Mouse (Mus musculus): ENCODE measurements around the gene Mrps23. TPM values are rescaled to one million over a fixed set of nuclear protein-coding genes. Genes with fewer than 3 reads are reported as not detected.

The Mrps23 gene
- polyA plus RNA-seq, 1 experiment from 2014 or later, result 52.8 TPM

DNA sequence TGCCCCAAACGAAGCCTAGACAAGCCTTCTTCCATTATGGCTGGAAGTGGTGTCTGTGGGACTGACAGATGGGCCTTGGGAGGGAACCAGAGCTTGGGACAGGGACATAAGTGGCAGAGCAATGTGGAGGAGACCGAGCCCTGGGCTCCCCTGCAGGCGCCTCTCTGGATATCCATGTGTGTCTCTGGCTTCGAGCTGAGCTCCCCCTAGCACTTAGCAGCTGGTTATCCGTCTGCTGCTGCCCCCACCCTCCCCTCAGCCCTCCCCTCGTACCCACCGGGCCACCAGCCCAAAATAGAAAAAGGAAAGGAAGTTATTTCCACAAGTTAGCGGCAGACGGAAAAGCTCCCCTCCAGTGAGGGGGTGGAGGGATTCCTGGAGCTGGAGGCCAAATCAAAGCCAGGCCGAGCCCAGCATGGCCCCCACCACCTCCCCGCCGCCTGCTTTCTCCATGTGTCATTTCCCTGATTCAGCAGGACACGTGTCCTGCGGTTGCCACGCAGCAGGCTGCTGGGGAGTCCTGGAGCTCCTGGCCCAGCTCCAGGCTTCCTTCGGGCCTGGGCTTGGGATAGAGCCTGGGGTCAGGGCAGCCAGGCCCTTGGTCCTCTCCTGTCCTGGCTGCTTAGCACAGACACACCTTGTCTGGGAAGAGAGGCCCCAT is 23.1 kb upstream of the Mrps23 start:
- ATAC-seq (ENCODE audit: insufficient read depth, low FRiP score, low read depth), result peak; percentile 74; the same call in 1 of the 2 replicates
- Histone ChIP-seq H3K27me3 (replicated peaks) (no peaks in the 10 kb centered on the region), H3K4me3 (replicated peaks) (no peak overlapping the region), H3K27ac (peak overlapping the region; percentile 93), H3K9ac (no peak overlapping the region), H3K36me3 (no peaks in the 10 kb centered on the region), H3K4me1 (peaks cover 30% of the 10 kb centered on the region), H3K4me2 (peak overlapping the region; percentile 14; the same call in 1 of the 2 replicates), H3K9me3 (no peaks in the 10 kb centered on the region)
- 19% methylated on average over 16 of the region's 16 CpGs for WGBS

DNA sequence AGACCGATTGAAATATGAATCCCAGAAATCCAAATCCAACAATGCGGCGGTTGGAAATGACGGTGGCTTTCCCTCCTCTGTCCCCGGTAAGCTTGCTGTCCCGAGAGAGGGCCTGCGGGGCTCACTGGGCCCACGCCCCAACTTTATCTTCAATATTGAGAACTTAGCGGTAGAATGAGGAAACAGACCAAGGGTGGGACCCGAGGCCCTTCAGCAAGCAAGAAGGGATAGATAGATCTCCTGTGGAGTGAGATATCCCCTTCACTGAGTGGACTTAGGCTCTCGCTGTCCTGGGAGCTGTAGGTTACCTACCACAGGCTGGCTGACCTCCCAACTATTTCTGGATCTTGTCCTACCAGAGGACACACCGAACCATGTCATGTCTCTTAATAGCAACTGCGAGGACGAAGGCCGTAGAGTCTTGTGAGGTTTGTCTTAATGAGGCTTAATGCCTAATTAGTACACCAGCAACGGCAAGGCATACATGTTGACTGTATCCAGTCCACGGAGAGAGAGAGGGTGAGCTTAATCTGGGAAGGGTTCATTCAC is 19.5 kb upstream of the Mrps23 start:
- Histone ChIP-seq H3K36me3 (no peaks in the 10 kb centered on the region), H3K4me2 (no peak overlapping the region), H3K27ac (no peak overlapping the region), H3K4me3 (replicated peaks) (no peak overlapping the region), H3K27me3 (replicated peaks) (no peaks in the 10 kb centered on the region), H3K9ac (no peak overlapping the region), H3K9me3 (no peaks in the 10 kb centered on the region), H3K4me1 (peaks cover 46% of the 10 kb centered on the region)
- WGBS, result 83% methylated on average over 17 of the region's 17 CpGs
- no peak for ATAC-seq (ENCODE audit: insufficient read depth, low FRiP score, low read depth)

DNA sequence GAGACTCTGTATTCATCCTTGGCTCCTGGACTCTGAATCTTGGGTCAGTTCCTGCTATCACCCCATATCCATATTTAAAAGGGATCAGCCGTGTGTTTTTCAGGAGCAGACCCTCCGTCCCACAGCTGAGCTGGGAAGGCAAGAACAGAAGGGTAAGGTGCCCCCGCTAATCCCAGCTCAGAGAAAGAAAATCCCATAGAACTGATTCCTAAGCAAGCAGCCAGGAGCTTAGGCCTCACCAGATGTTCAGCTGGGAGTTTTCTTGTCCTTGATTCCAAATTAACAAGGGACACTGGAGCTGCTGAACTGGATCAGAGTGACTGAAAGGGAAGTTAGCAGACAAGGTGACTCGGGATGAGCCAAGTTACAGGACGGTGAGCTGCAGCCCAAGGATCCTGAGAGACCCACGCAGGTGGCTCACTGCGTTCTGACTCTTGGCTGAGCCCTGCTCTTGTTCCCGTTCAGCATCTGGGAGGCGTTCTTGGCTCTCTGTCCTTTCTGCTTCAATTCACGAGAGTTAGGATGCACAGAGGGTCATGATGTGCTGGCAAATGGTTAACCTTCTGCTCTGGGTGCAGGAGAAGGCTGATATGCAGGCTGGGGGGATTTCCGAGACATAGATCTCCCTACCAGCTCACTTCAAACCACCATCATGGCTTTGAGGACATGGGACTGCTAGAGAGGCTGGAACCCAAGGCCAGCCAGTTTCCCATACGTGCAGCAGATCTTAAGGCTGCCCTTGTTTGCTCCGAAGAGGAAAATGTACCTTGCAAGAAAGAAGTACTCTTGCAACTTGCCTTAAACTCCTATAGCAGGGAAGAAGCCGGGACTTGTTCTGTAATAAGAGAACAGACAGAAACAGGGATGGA is 17.9 kb upstream of the Mrps23 start:
- H3K4me2 ChIP-seq, result no peak overlapping the region
- no peak overlapping the region for H3K9ac ChIP-seq
- no peaks in the 10 kb centered on the region for H3K36me3 ChIP-seq
- WGBS, result 70% methylated on average over 14 of the region's 14 CpGs
- H3K27ac ChIP-seq, result peak overlapping the region; percentile 84
- no peak for ATAC-seq (ENCODE audit: insufficient read depth, low FRiP score, low read depth)
- H3K4me1 ChIP-seq, result peaks cover 30% of the 10 kb centered on the region
- H3K27me3 ChIP-seq (replicated peaks), result no peaks in the 10 kb centered on the region
- H3K4me3 ChIP-seq (replicated peaks), result no peak overlapping the region
- no peaks in the 10 kb centered on the region for H3K9me3 ChIP-seq

DNA sequence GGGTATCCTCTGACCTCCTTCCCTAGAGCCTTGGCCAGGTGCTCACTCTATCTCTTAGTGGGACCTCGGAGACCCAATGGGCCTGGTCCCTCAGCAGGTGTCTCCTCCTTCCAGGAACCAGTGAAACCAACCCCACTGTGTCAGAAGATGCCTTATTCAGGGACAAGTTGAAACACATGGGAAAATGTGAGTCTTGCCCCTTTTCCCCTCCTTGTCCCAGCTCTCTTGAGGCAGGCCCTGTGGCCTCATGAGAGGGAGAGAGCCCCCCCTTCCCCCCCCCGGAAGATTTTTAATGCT is 17.3 kb upstream of the Mrps23 start:
- Histone ChIP-seq H3K36me3 (no peaks in the 10 kb centered on the region), H3K4me3 (replicated peaks) (no peak overlapping the region), H3K9me3 (no peaks in the 10 kb centered on the region), H3K9ac (no peak overlapping the region), H3K27ac (peak overlapping the region; percentile 84), H3K4me2 (peak overlapping the region; percentile 47; the same call in 1 of the 2 replicates), H3K4me1 (peaks cover 24% of the 10 kb centered on the region), H3K27me3 (replicated peaks) (0 out of 2 replicates have a peak, but pooled peaks cover 3% of the 10 kb centered on the region)
- ATAC-seq (ENCODE audit: insufficient read depth, low FRiP score, low read depth), result no peak
- 32% methylated on average over 2 of the region's 2 CpGs for WGBS

DNA sequence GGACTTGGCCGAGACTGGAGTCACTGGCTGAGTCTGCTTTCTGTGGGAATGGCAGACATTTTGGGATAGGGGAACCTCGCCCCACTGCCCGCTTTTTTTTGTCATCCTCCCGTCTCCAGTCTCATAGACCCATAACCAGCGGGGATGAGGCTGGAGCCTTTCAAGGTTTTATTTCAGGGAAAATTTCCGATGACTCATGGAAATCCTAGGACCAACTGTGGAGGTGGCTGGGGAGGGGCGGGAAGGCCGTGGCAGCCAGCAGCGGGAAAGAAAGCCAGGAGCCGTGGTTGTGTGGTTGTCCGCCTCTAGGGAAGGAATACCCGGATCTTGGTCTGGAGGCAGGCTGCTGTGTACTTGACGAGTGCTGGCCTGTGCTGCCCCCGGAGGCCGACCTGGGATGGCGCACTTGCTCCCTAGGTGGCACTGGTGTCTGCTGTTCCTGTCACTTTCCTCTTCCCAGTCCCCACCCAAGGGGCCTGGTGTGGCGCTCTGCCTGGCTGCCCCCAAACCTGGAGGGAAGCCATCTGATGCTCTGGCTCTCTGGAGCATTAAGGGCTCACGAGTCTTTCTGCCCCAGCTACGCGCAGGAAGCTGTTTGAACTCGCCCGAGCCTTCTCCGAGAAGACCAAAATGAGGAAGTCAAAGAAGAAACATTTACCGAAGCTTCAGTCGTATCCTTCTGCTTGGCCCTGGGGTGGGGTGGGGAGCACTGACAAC is 16.6 kb upstream of the Mrps23 start:
- Histone ChIP-seq H3K36me3 (no peaks in the 10 kb centered on the region), H3K27ac (peak overlapping the region; percentile 84), H3K4me1 (peaks cover 19% of the 10 kb centered on the region), H3K4me2 (peak overlapping the region; percentile 47), H3K9ac (no peak overlapping the region; the same call in 1 of the 2 replicates), H3K4me3 (replicated peaks) (0 out of 2 replicates have a peak overlapping the region, but pooled peaks have one; percentile 3), H3K9me3 (no peaks in the 10 kb centered on the region), H3K27me3 (replicated peaks) (peaks cover 9% of the 10 kb centered on the region; the same call in 1 of the 2 replicates)
- ATAC-seq (ENCODE audit: insufficient read depth, low FRiP score, low read depth), result peak; percentile 85
- WGBS, result 11% methylated on average over 25 of the region's 25 CpGs

DNA sequence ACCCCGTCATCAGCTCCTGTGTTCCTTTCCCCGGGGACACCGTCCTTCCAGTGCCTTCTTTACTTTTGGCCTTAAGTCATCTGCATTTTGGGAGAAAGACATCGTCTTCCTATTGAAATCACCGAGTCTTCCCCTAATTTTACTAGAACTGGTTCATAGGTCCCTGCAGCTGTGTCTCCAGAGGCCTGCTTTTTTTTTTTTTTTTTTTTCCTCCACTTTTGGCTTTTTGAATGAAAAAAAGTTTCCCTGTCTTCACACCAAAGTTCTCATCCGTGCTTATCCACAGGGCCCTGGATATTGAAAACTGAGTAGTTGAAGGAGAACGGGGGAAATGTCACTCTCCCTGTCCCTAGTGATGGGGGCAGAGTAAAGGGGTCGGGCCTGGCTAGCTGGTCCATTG is 16.0 kb upstream of the Mrps23 start:
- peak overlapping the region; percentile 84; the same call in 1 of the 2 replicates for H3K27ac ChIP-seq
- H3K4me2 ChIP-seq, result peak overlapping the region; percentile 47
- H3K27me3 ChIP-seq (replicated peaks), result peaks cover 10% of the 10 kb centered on the region
- H3K36me3 ChIP-seq, result no peaks in the 10 kb centered on the region
- H3K4me1 ChIP-seq, result peaks cover 22% of the 10 kb centered on the region
- H3K9me3 ChIP-seq, result no peaks in the 10 kb centered on the region
- H3K9ac ChIP-seq, result no peak overlapping the region
- no peak overlapping the region for H3K4me3 ChIP-seq (replicated peaks)
- no peak for ATAC-seq (ENCODE audit: insufficient read depth, low FRiP score, low read depth)
- WGBS, result 63% methylated on average over 8 of the region's 8 CpGs

DNA sequence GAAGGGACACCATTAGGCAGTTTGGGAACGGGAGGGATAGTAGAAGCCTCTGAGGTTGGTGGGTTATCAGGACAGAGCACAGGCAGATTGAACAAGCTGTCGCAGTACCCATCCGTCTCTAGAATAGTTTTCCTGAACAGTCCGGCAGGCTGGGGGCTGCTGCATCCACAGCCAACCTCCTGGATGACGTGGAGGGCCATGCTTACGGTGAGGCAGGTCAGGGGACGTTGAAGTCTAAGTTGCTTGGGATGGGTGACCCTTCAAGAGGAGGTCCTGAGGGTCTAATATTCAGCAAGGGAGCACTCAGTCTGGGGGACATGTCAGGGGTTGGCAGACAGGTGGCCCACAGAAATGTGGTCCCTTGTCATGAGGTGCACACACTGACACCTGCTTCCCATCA is 15.6 kb upstream of the Mrps23 start:
- Histone ChIP-seq H3K4me2 (no peak overlapping the region), H3K36me3 (no peaks in the 10 kb centered on the region), H3K27ac (0 out of 2 replicates have a peak overlapping the region, but pooled peaks have one; percentile 84), H3K27me3 (replicated peaks) (peaks cover 14% of the 10 kb centered on the region), H3K9me3 (no peaks in the 10 kb centered on the region), H3K9ac (no peak overlapping the region), H3K4me3 (replicated peaks) (no peak overlapping the region), H3K4me1 (peaks cover 26% of the 10 kb centered on the region)
- 91% methylated on average over 7 of the region's 7 CpGs for WGBS
- ATAC-seq (ENCODE audit: insufficient read depth, low FRiP score, low read depth), result no peak

DNA sequence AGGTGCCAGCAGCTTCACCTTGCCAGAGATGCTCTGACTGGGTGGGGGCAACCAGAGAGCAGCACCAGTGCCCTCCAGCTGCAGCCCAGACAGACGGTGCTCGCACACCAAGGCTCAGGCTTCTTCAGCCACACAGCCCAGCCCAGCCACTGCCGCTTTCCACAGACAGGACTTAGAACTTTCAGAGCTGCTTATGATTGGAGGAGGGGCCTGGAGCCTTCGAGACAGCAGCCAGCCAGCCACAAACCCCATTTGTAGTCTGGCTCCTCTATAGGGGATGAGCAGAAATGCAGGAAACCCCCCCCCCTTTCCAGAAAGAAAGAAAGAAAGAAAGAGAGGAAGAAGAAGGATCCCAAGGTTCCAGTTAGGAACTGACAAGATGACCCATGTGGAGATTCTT is 11.6 kb upstream of the Mrps23 start:
- Histone ChIP-seq H3K27me3 (replicated peaks) (peaks cover 25% of the 10 kb centered on the region), H3K4me1 (peaks cover 22% of the 10 kb centered on the region), H3K9ac (no peak overlapping the region), H3K9me3 (no peaks in the 10 kb centered on the region), H3K4me3 (replicated peaks) (no peak overlapping the region), H3K4me2 (no peak overlapping the region), H3K27ac (no peak overlapping the region), H3K36me3 (no peaks in the 10 kb centered on the region)
- WGBS, result 21% methylated on average over 4 of the region's 4 CpGs
- no peak for ATAC-seq (ENCODE audit: insufficient read depth, low FRiP score, low read depth)

DNA sequence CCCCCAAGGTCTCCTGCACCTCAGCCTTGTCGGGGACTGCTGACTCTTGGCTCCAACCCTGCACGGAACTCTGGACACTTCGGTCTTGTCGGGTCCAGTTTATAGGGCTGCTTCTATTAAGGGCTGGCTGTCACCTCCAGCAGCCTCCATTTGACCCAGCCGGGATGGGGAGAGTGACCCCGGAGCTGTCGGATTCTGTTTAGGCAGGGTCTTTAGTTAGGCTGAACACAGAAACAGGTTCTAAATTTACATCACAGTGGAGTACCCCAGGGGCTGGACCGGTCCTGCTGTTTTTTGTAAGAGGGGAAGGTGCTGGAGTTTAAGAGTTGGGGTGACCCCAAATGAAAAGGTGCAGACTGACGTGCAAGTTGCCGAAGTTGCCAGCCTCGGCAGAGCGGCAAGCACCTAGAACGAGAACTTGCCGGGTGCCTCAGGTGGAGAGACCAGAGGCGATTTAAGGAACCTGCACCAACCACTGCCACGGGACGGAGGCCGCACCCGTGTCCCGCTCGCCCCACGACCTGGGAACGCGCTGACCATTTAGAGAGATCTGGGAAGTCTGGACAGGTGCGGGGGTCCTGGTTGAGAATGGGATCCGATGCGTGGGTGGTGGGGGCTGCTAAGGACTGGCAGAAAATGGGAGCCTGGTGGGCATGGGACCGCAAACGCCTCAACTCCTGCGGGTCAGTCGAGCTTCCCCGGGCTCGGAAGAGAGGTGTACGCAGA is 10.9 kb upstream of the Mrps23 start:
- Histone ChIP-seq H3K4me2 (peak overlapping the region; percentile 45), H3K9ac (no peak overlapping the region), H3K4me3 (replicated peaks) (peak overlapping the region; percentile 17; the same call in 1 of the 2 replicates), H3K27ac (no peak overlapping the region), H3K36me3 (no peaks in the 10 kb centered on the region), H3K27me3 (replicated peaks) (peaks cover 25% of the 10 kb centered on the region), H3K9me3 (no peaks in the 10 kb centered on the region), H3K4me1 (peaks cover 16% of the 10 kb centered on the region)
- 13% methylated on average over 34 of the region's 34 CpGs for WGBS
- no peak for ATAC-seq (ENCODE audit: insufficient read depth, low FRiP score, low read depth)

DNA sequence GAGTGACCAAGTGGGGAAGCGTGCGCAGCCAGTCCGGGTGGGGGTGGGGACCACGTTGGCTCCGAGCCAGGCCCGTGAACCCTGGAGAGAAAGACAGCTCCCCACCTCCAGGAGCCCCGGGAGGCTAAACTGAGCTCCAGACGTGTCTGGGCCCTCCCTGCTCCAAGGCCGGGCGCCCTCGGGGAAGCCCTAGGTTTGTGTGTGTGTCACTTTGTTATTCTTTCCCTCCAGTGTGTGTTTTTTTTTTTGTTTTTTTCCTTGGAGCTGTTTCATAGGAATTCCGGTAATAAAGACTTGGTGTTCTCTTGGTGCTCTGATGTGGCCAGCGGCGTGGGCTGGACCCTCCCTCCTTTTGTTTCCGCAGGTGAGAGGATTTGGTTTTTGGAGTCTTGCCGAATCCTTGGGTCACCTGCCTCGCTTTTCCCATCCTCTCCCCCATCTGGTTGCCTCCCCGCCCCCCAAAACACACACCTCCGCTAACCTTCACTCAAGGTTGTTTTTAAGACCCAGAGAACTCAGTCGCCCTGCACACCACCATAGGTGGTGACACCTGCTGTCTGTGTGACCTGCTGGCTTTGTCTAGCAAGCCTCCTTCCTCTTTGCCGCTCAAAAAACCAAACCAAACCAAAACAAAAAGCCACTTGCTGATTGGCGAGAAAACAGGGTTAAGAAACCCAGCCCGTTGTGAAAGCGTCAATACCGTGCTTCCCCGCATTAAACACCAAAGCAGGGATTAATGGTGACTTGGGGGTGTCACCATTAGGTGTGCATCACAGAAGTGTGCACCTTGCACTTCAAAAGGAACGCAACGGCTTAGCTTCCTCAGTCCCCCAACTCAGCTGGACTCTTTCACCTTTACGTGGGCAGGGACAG is 10.1 kb upstream of the Mrps23 start:
- Histone ChIP-seq H3K4me1 (peaks cover 16% of the 10 kb centered on the region), H3K4me3 (replicated peaks) (peak overlapping the region; percentile 17; the same call in 1 of the 2 replicates), H3K9me3 (no peaks in the 10 kb centered on the region), H3K4me2 (peak overlapping the region; percentile 45), H3K27me3 (replicated peaks) (peaks cover 25% of the 10 kb centered on the region), H3K36me3 (no peaks in the 10 kb centered on the region), H3K27ac (no peak overlapping the region), H3K9ac (no peak overlapping the region)
- 21% methylated on average over 29 of the region's 29 CpGs for WGBS
- ATAC-seq (ENCODE audit: insufficient read depth, low FRiP score, low read depth), result 0 out of 2 replicates have a peak, but pooled peaks have one; percentile 24

Measured in stomach, embryonic 15.5 days (tissue).